Mouse (Mus musculus) intestine, postnatal 0 days (tissue): ENCODE measurements around the gene Ckap5. TPM values are rescaled to one million over a fixed set of nuclear protein-coding genes. Genes with fewer than 3 reads are reported as not detected.
"Not testable (repeated sequence)": the region's sequence is repeated elsewhere in the genome, so short reads cannot be mapped to it uniquely, and the experiment has no call there.

Experiments used
- ATAC-seq: fragments of 200-750 bp; cut with Nextera tagmentation; 2 replicates; pipeline ENCODE4 v1.8.0; 2017; ENCODE audit warnings: mild to moderate bottlenecking, moderate TSS enrichment, moderate library complexity
- H3K27ac ChIP-seq: fragments of 300-500 bp; sonication (generic); 2 replicates; pipeline ENCODE4 v1.5.1; 2014; ENCODE audit warnings: mild to moderate bottlenecking, low read depth, low read length, moderate library complexity
- H3K27me3 ChIP-seq: fragments of 300-500 bp; sonication (generic); replicated peaks from 2 replicates; pipeline ENCODE4 v1.6.1; 2014; ENCODE audit warnings: low read length, mixed read lengths; ENCODE audit not compliant: control insufficient read depth, insufficient read depth
- H3K36me3 ChIP-seq: fragments of 300-500 bp; sonication (generic); 2 replicates; pipeline ENCODE4 v1.6.1; 2014; ENCODE audit warnings: mild to moderate bottlenecking, moderate library complexity; ENCODE audit not compliant: control insufficient read depth, insufficient read depth
- H3K4me1 ChIP-seq: fragments of 300-500 bp; sonication (generic); replicated peaks from 2 replicates; pipeline ENCODE4 v1.6.1; 2014; ENCODE audit warnings: antibody characterized with exemption, low read length, mixed read lengths; ENCODE audit not compliant: control insufficient read depth, insufficient read depth
- H3K4me2 ChIP-seq: fragments of 300-500 bp; sonication (generic); replicated peaks from 2 replicates; pipeline ENCODE4 v1.6.1; 2014; ENCODE audit warnings: low read depth, mild to moderate bottlenecking, moderate library complexity
- H3K4me3 ChIP-seq: fragments of 300-500 bp; sonication (generic); 2 replicates; pipeline ENCODE4 v1.5.1; 2014; ENCODE audit warnings: low read depth, low read length
- H3K9ac ChIP-seq: fragments of 300-500 bp; sonication (generic); 2 replicates; pipeline ENCODE4 v1.6.1; 2014; ENCODE audit warnings: mild to moderate bottlenecking, low read depth, low read length
- H3K9me3 ChIP-seq: fragments of 300-500 bp; sonication (generic); 2 replicates; pipeline ENCODE4 v1.6.1; 2016; ENCODE audit warnings: mixed run types; ENCODE audit not compliant: control insufficient read depth
- CTCF ChIP-seq: sonication (generic); IDR thresholded peaks from 2 replicates; pipeline ENCODE4 v1.5.1; 2016; ENCODE audit warnings: low read depth, mild to moderate bottlenecking, control low read depth, antibody characterized with exemption, moderate library complexity
- WGBS: fragments of 180-500 bp; shearing (Covaris S2); extraction: QIAGEN DNeasy Blood & Tissue Kit; methylation state at CpG from one replicate; pipeline ENCODE4 v1.1.7; 2014; 5-methylcytosine and 5-hydroxymethylcytosine counted together
- polyA plus RNA-seq: library from polyadenylated mRNA; unstranded; fragments of >200 nt; fragmentation: Nextera tagmentation; extraction: Ambion mirVana; gene quantifications from 2 replicates; pipeline ENCODE4 v1.2.1, GENCODE M21; 2015

The Ckap5 gene
- polyA plus RNA-seq, 1 experiment from 2014 or later: 19.3 TPM

DNA sequence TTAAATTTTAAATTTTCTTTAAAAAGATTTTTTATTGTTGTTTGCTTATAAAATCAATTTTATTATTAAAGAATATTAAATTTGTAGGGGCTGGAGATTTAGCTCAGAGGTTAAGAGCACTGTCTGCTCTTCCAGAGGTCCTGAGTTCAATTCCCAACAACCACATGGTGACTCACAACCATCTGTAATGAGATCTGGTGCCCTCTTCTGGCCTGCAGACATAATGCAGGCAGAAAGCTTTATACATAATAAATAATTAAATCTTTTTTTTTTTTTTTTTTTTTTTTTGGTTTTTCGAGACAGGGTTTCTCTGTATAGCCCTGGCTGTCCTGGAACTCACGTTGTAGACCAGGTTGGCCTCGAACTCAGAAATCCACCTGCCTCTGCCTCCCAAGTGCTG, 39.3 kb upstream of the Ckap5 start:
- H3K27me3 ChIP-seq, H3K4me3 ChIP-seq, H3K27ac ChIP-seq, H3K4me2 ChIP-seq, H3K9me3 ChIP-seq, H3K4me1 ChIP-seq, ATAC-seq, H3K9ac ChIP-seq: not testable (repeated sequence)
- H3K36me3 ChIP-seq: peaks cover 73% of the 10 kb centered on the region
- TF ChIP-seq CTCF: peak; percentile 58
- WGBS: 61% methylated on average over 2 of the region's 3 CpGs

DNA sequence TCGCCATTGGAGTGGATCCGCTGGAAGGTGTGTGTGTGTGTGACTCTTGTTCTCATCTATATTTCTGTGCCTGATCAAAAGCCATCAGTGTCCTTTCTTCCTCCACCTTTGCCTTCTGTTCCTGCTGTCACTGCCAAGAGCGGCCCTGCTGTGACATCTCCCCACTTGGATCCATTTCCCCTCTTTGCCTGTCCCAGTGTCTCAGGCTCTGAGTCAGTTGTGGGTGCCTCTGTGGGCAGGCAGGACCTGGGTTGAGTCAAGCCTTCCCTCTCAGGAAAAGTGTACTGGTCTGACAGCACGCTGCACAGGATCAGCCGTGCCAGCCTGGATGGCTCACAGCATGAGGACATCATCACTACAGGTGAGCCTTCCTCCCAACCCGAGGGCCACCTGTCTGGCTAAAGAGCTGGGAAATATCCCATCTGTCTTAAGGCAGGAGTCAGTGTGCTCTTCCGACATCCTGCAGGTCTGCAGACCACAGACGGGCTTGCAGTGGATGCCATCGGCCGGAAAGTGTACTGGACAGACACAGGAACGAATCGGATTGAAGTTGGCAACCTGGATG, 34.4 kb upstream of the Ckap5 start:
- no peaks in the 10 kb centered on the region for H3K27me3 ChIP-seq
- ATAC-seq: no peak
- H3K9me3 ChIP-seq: no peaks in the 10 kb centered on the region
- H3K4me1 ChIP-seq: no peaks in the 10 kb centered on the region
- TF ChIP-seq CTCF: no peak
- H3K4me3 ChIP-seq: no peak overlapping the region
- no peak overlapping the region for H3K4me2 ChIP-seq
- H3K27ac ChIP-seq: no peak overlapping the region
- WGBS: 95% methylated on average over 12 of the region's 12 CpGs
- H3K9ac ChIP-seq: no peak overlapping the region
- peaks cover 85% of the 10 kb centered on the region for H3K36me3 ChIP-seq

DNA sequence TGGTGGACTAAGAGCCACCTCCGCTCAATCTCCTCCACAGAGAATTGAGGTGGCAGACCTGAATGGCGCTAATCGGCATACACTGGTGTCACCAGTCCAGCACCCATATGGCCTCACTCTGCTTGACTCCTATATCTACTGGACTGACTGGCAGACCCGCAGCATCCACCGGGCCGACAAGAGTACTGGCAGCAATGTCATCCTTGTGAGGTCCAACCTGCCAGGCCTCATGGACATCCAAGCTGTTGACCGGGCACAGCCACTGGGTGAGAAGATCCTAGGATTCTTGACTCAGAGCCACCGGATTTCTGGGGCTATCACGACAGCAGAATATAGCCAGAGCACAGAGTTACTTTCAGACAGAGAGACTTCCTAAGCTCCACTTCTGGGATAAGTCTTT, 32.6 kb upstream of the Ckap5 start:
- Histone ChIP-seq H3K4me1 (no peaks in the 10 kb centered on the region), H3K4me2 (no peak overlapping the region), H3K9me3 (no peaks in the 10 kb centered on the region), H3K36me3 (peaks cover 88% of the 10 kb centered on the region), H3K27me3 (no peaks in the 10 kb centered on the region), H3K9ac (no peak overlapping the region), H3K4me3 (no peak overlapping the region), H3K27ac (no peak overlapping the region)
- ATAC-seq: no peak
- WGBS: 98% methylated on average over 9 of the region's 9 CpGs
- no peak for TF ChIP-seq CTCF

DNA sequence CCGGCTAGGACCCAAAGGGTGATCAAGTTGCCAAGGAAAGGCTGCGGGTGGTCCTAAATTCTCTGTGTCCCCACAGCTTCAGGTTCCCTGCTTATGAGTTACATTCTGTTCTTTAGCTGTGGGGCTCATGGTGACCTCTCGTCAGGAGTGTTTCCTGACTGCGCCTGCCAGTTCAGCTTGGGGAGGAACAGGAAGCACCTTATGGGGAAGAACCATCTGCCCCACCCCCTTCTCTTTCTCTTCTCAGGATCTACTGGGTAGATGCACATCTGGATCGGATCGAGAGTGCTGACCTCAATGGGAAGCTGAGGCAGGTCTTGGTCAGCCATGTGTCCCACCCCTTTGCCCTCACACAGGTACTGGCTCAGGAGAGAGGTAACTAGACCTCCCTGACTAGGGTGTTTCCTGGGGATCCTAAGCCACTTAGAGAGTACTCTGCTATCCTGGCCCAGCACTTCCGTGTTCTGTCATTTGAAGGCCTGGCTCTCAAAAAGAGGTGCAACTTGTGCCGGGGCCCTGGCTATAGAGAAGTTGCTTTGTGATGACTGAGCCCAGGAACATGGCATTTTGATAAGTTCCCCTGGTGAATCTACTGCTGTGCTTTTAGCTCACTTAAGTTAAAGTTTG, 28.4 kb upstream of the Ckap5 start:
- peaks cover 80% of the 10 kb centered on the region for H3K36me3 ChIP-seq
- ATAC-seq: no peak
- WGBS: 86% methylated on average over 8 of the region's 8 CpGs

DNA sequence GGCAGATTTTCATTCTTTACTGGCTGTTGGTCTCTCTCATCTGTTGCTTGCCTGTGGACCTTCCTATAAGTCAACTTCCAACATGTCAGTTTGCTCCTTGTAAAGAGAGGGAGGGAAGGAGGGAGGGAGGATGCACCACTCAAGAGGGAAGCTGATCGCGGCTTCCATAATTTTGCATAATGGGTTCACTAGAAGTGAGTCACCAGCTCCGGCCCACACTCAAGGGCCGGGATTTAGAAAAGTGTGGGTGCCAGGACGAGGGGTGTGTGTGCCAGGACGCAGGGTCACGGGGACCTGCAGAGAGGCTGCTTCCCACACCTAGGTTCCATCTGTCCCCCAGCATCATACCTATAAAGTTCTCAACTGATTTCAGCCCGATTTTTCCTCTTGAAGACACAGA, 18.5 kb upstream of the Ckap5 start:
- ATAC-seq: no peak
- Histone ChIP-seq H3K4me1 (no peaks in the 10 kb centered on the region), H3K9me3 (no peaks in the 10 kb centered on the region), H3K27ac (no peak overlapping the region), H3K9ac (no peak overlapping the region), H3K36me3 (peaks cover 66% of the 10 kb centered on the region), H3K27me3 (no peaks in the 10 kb centered on the region), H3K4me2 (no peak overlapping the region), H3K4me3 (no peak overlapping the region)
- WGBS: 87% methylated on average over 8 of the region's 8 CpGs
- TF ChIP-seq CTCF: no peak

More for the DNA sequence above, 28.4 kb upstream of the Ckap5 start:
- H3K4me1 ChIP-seq: no peaks in the 10 kb centered on the region
- no peak overlapping the region for H3K4me3 ChIP-seq
- no peak overlapping the region for H3K4me2 ChIP-seq
- H3K27me3 ChIP-seq: no peaks in the 10 kb centered on the region
- H3K27ac ChIP-seq: no peak overlapping the region
- no peak overlapping the region for H3K9ac ChIP-seq
- TF ChIP-seq CTCF: no peak
- no peaks in the 10 kb centered on the region for H3K9me3 ChIP-seq

DNA sequence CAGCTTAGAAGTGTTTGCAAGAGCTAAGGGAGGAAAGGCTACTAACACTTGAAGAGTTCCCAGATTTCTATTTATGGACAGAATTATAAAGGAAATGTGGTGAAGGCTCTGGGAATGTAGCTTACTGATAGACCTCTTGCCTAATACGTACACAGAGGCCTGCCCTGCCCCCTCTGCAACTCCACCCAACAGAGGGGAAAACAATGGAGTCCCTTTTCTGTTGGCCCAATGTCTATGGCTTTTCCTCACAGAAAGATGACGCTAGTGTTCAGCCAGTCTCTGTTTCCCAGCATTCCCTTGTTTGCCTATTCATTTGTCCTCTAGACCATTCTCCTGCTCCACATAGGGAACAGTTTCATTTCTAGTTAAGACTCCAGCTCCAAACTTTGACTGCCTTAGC, 9.4 kb upstream of the Ckap5 start:
- no peak overlapping the region for H3K4me3 ChIP-seq
- H3K9ac ChIP-seq: no peak overlapping the region
- no peak overlapping the region for H3K27ac ChIP-seq
- no peak overlapping the region for H3K4me2 ChIP-seq
- 14% methylated on average over 2 of the region's 2 CpGs for WGBS
- no peaks in the 10 kb centered on the region for H3K9me3 ChIP-seq
- H3K4me1 ChIP-seq: no peaks in the 10 kb centered on the region
- TF ChIP-seq CTCF: peak; percentile 28; the same call in 1 of the 2 replicates
- peak; percentile 72; the same call in 1 of the 2 replicates for ATAC-seq
- no peaks in the 10 kb centered on the region for H3K27me3 ChIP-seq
- peaks cover 5% of the 10 kb centered on the region for H3K36me3 ChIP-seq
